Mouse (Mus musculus) MEL (cell line): ENCODE results near the gene Flnb. TPM values are rescaled to one million over a fixed set of nuclear protein-coding genes. Genes with fewer than 3 reads are reported as not detected.

Experiments
- DNase-seq: peaks from one replicate; pipeline ENCODE4 v3.0.0; 2011; ENCODE audit warnings: low read depth, low spot score
- H3K27ac ChIP-seq: 2 replicates; pipeline ENCODE4 v1.5.1; 2012; ENCODE audit warnings: low read depth, mild to moderate bottlenecking, control low read depth, low read length, moderate library complexity; ENCODE audit not compliant: control insufficient read depth
- H3K27me3 ChIP-seq, 2 experiments: fragments of 150-350 bp in 1 of 2; sonication (generic) in 1 of 2; 2 replicates each; pipeline ENCODE4 v1.6.1; 2012; ENCODE audit warnings: low read length in 2 of 2, mild to moderate bottlenecking in 2 of 2, improper control_type of control experiment in 1 of 2, moderate library complexity in 1 of 2; ENCODE audit not compliant: insufficient read depth in 2 of 2, control insufficient read depth in 1 of 2
- H3K36me3 ChIP-seq, 2 experiments: 2 replicates each; pipeline ENCODE4 v1.6.1; 2012 to 2014; ENCODE audit warnings: low read length in 2 of 2, improper control_type of control experiment in 1 of 2, inconsistent platforms in 1 of 2, mild to moderate bottlenecking in 1 of 2; ENCODE audit not compliant: insufficient read depth in 2 of 2, control insufficient read depth in 1 of 2
- H3K4me1 ChIP-seq, 2 experiments: fragments of 150-350 bp in 1 of 2; sonication (generic) in 1 of 2; 2 replicates each; pipeline ENCODE4 v1.6.1; 2012; ENCODE audit warnings: low read length in 2 of 2, improper control_type of control experiment in 1 of 2, mild to moderate bottlenecking in 1 of 2; ENCODE audit not compliant: insufficient read depth in 2 of 2, control insufficient read depth in 1 of 2
- H3K4me3 ChIP-seq, 2 experiments: fragments of 150-350 bp in 1 of 2; sonication (generic) in 1 of 2; 2 replicates each; pipeline ENCODE4 v1.5.1; 2012; ENCODE audit warnings: low read depth in 2 of 2, low read length in 2 of 2, mild to moderate bottlenecking in 2 of 2, moderate library complexity in 2 of 2, control low read depth in 1 of 2, improper control_type of control experiment in 1 of 2; ENCODE audit not compliant: control insufficient read depth in 1 of 2, insufficient read depth in 1 of 2
- H3K79me2 ChIP-seq: 2 replicates; pipeline ENCODE4 v1.6.1; 2012; ENCODE audit warnings: mild to moderate bottlenecking, low read length, moderate library complexity; ENCODE audit not compliant: control insufficient read depth, poor library complexity, insufficient read depth
- H3K9ac ChIP-seq: 2 replicates; pipeline ENCODE4 v1.6.1; 2012; ENCODE audit warnings: low read depth, mild to moderate bottlenecking, control low read depth, low read length, moderate library complexity; ENCODE audit not compliant: control insufficient read depth, poor library complexity, severe bottlenecking
- H3K9me3 ChIP-seq: fragments of 150-350 bp; sonication (generic); replicated peaks from 2 replicates; pipeline ENCODE4 v1.6.1; 2012; ENCODE audit warnings: mild to moderate bottlenecking, low read length, improper control_type of control experiment, moderate library complexity; ENCODE audit not compliant: insufficient read depth
- BHLHE40 ChIP-seq: IDR thresholded peaks from 2 replicates; pipeline ENCODE4 v1.6.1; 2012; ENCODE audit warnings: low read depth, mild to moderate bottlenecking, inconsistent platforms, low read length, improper control_type of control experiment, borderline replicate concordance
- CHD1 ChIP-seq: IDR thresholded peaks from 2 replicates; pipeline ENCODE4 v1.6.1; 2012; ENCODE audit warnings: low read depth, mild to moderate bottlenecking, inconsistent platforms, low read length, improper control_type of control experiment
- CHD2 ChIP-seq: IDR thresholded peaks from 2 replicates; pipeline ENCODE4 v1.6.1; 2011; ENCODE audit warnings: low read length, improper control_type of control experiment
- E2F4 ChIP-seq: IDR thresholded peaks from 2 replicates; pipeline ENCODE4 v1.6.1; 2011; ENCODE audit warnings: low read depth, low read length, improper control_type of control experiment, borderline replicate concordance
- ELF1 ChIP-seq: IDR thresholded peaks from 2 replicates; pipeline ENCODE4 v1.6.1; 2014; ENCODE audit warnings: low read depth, mild to moderate bottlenecking, inconsistent platforms, low read length, improper control_type of control experiment, moderate library complexity
- EP300 ChIP-seq, 2 experiments: IDR thresholded peaks; 2 replicates each; pipeline ENCODE4 v1.6.1; 2011; ENCODE audit warnings: improper control_type of control experiment in 2 of 2, low read length in 2 of 2, low read depth in 1 of 2, mild to moderate bottlenecking in 1 of 2
- ETS1 ChIP-seq: IDR thresholded peaks from 2 replicates; pipeline ENCODE4 v1.6.1; 2012; ENCODE audit warnings: low read depth, mild to moderate bottlenecking, inconsistent platforms, low read length, improper control_type of control experiment, moderate library complexity
- GATA1 ChIP-seq: IDR thresholded peaks from 2 replicates; pipeline ENCODE4 v1.6.1; 2011; ENCODE audit warnings: low read depth, low read length, improper control_type of control experiment
- KAT2A ChIP-seq: conservative IDR thresholded peaks from 2 replicates; pipeline ENCODE4 v1.6.1; 2012; ENCODE audit warnings: low read depth, low read length, improper control_type of control experiment, inconsistent platforms
- MYB ChIP-seq: IDR thresholded peaks from 2 replicates; pipeline ENCODE4 v1.6.1; 2011; ENCODE audit warnings: mild to moderate bottlenecking, low read depth, low read length, improper control_type of control experiment
- NRF1 ChIP-seq: IDR thresholded peaks from 2 replicates; pipeline ENCODE4 v1.6.1; 2014; ENCODE audit warnings: low read depth, mild to moderate bottlenecking, inconsistent platforms, low read length, improper control_type of control experiment, moderate library complexity; ENCODE audit not compliant: poor library complexity, insufficient read depth, severe bottlenecking
- POLR2A ChIP-seq, 2 experiments: IDR thresholded peaks; 2 replicates each; pipeline ENCODE4 v1.6.1; 2011 to 2012; ENCODE audit warnings: low read length in 2 of 2, mild to moderate bottlenecking in 2 of 2, control low read depth in 1 of 2, improper control_type of control experiment in 1 of 2, low read depth in 1 of 2, moderate library complexity in 1 of 2; ENCODE audit not compliant: control insufficient read depth in 1 of 2, insufficient read depth in 1 of 2, poor library complexity in 1 of 2
- POLR2AphosphoS2 ChIP-seq: IDR thresholded peaks from 2 replicates; pipeline ENCODE4 v1.6.1; 2011; ENCODE audit warnings: low read length, improper control_type of control experiment
- POLR2AphosphoS5 ChIP-seq: IDR thresholded peaks from 2 replicates; pipeline ENCODE4 v1.6.1; 2012; ENCODE audit warnings: low read depth, borderline replicate concordance, mild to moderate bottlenecking, inconsistent platforms, low read length, moderate library complexity, mixed read lengths
- RAD21 ChIP-seq: IDR thresholded peaks from 2 replicates; pipeline ENCODE4 v1.6.1; 2011; ENCODE audit warnings: mild to moderate bottlenecking, low read depth, low read length, improper control_type of control experiment
- RCOR1 ChIP-seq: IDR thresholded peaks from 2 replicates; pipeline ENCODE4 v1.6.1; 2012; ENCODE audit warnings: low read depth, mild to moderate bottlenecking, inconsistent platforms, low read length, improper control_type of control experiment
- TAL1 ChIP-seq: IDR thresholded peaks from 2 replicates; pipeline ENCODE4 v1.6.1; 2012; ENCODE audit warnings: mild to moderate bottlenecking, inconsistent platforms, low read length, moderate library complexity, mixed read lengths
- TCF12 ChIP-seq: IDR thresholded peaks from 2 replicates; pipeline ENCODE4 v1.6.1; 2014; ENCODE audit warnings: low read depth, mild to moderate bottlenecking, inconsistent platforms, low read length, improper control_type of control experiment, moderate library complexity
- UBTF ChIP-seq: IDR thresholded peaks from 2 replicates; pipeline ENCODE4 v1.6.1; 2012; ENCODE audit warnings: low read depth, mild to moderate bottlenecking, inconsistent platforms, low read length, improper control_type of control experiment, moderate library complexity, borderline replicate concordance; ENCODE audit not compliant: insufficient read depth
- ZKSCAN1 ChIP-seq: IDR thresholded peaks from 2 replicates; pipeline ENCODE4 v1.6.1; 2012; ENCODE audit warnings: low read depth, mild to moderate bottlenecking, inconsistent platforms, low read length, improper control_type of control experiment, moderate library complexity
- polyA plus RNA-seq, 2 experiments: library from polyadenylated mRNA; stranded (reverse) in 1 of 2; unstranded in 1 of 2; fragments of >175 nt in 1 of 2; fragments of >200 nt in 1 of 2; gene quantifications; 2 replicates each; pipeline versions ENCODE4 v1.2.1 to v1.2.4; 2012; ENCODE audit warnings: low replicate concordance in 2 of 2, low read depth in 1 of 2; ENCODE audit not compliant: insufficient read length in 2 of 2, insufficient read depth in 1 of 2, missing spikeins in 1 of 2
- total RNA-seq: library from RNA; depleted of rRNA; stranded (reverse); fragments of 300-350 nt; gene quantifications from 2 replicates; pipeline ENCODE4 v1.2.3, GENCODE M21; 2012

Flnb gene
- total and polyA plus RNA-seq, 3 experiments: 1.0 to 3.1 TPM; not detected in 1

GRCm38 (mm10) chr14:7989961-7990360 is 172.2 kb downstream of the Flnb start:
- no peaks in the 10 kb centered on the region for H3K36me3 ChIP-seq
- no peaks in the 10 kb centered on the region for H3K4me1 ChIP-seq
- no peaks in the 10 kb centered on the region for H3K27me3 ChIP-seq
- H3K9ac ChIP-seq: no peak overlapping the region
- no peak overlapping the region for H3K4me3 ChIP-seq
- no peak overlapping the region for H3K27ac ChIP-seq
- TF ChIP-seq EP300 (IDR thresholded peaks at IDR 0.05; ENCODE audit: low read depth in 1 of 2, low read length in 2 of 2) (no peak), NRF1 (no peak), UBTF (no peak), GATA1 (no peak), ETS1 (no peak), POLR2AphosphoS5 (no peak), CHD1 (no peak), POLR2A (IDR thresholded peaks at IDR 0.05; ENCODE audit: control insufficient read depth in 1 of 2, insufficient read depth in 1 of 2, low read depth in 1 of 2, low read length in 2 of 2, poor library complexity in 1 of 2) (no peak), BHLHE40 (no peak), CHD2 (no peak), ELF1 (no peak), POLR2AphosphoS2 (no peak), RCOR1 (no peak), TAL1 (no peak), MYB (no peak), TCF12 (no peak), ZKSCAN1 (no peak), E2F4 (no peak)
- H3K9me3 ChIP-seq: no peaks in the 10 kb centered on the region
- DNase-seq: no peak
- H3K79me2 ChIP-seq: no peaks in the 10 kb centered on the region

GRCm38 (mm10) chr14:7991108-7991776 is 173.5 kb downstream of the Flnb start:
- no peak overlapping the region for H3K4me3 ChIP-seq
- H3K27ac ChIP-seq: no peak overlapping the region
- no peak for DNase-seq
- TF ChIP-seq EP300 (IDR thresholded peaks at IDR 0.05; ENCODE audit: low read depth in 1 of 2, low read length in 2 of 2) (no peak), KAT2A (no peak), ETS1 (no peak), RAD21 (no peak)
- no peaks in the 10 kb centered on the region for H3K36me3 ChIP-seq
- no peaks in the 10 kb centered on the region for H3K4me1 ChIP-seq
- no peaks in the 10 kb centered on the region for H3K9me3 ChIP-seq
- no peaks in the 10 kb centered on the region for H3K79me2 ChIP-seq
- no peaks in the 10 kb centered on the region for H3K27me3 ChIP-seq
- H3K9ac ChIP-seq: no peak overlapping the region
